ENCODE assay signal across 13 mouse cellular contexts in genomic region chr11:101146377-101146776, GRCm38 (mm10). TPM values are rescaled to one million over a fixed set of nuclear protein-coding genes. Genes with fewer than 3 reads are reported as not detected.
DNase-seq lines count a peak whose midpoint lies in the region; ATAC-seq lines count a peak whose summit lies in the region.
"Had no signal": no experiment of that assay in that cellular context is flagged by ENCODE, and none has a peak within 500 bp of the region (broad histone marks: within the 10 kb centered on the region; RNA-seq: fewer than 3 reads in every experiment).

No protein-coding gene starts in this region.

- 22% methylated on average over 10 of the region's 10 CpGs for WGBS in forebrain, embryonic 15.5 days
- WGBS in midbrain, embryonic 11.5 days = 18% methylated on average over 10 of the region's 10 CpGs

- H3K27me3 ChIP-seq in forebrain, embryonic 15.5 days = no peaks in the 10 kb centered on the region
- H3K27me3 ChIP-seq in midbrain, embryonic 11.5 days (ENCODE audit: control insufficient read depth, insufficient read depth, low read length) = no peaks in the 10 kb centered on the region

- H3K9ac ChIP-seq in forebrain, embryonic 15.5 days (replicated peaks) = no peak overlapping the region
- no peak overlapping the region for H3K9ac ChIP-seq in midbrain, embryonic 11.5 days (ENCODE audit: low read length)
- H3K9ac ChIP-seq: limb, embryonic 13.5 days had no signal

- no peaks in the 10 kb centered on the region for H3K36me3 ChIP-seq in forebrain, embryonic 15.5 days
- no peaks in the 10 kb centered on the region for H3K36me3 ChIP-seq in midbrain, embryonic 11.5 days (ENCODE audit: control insufficient read depth, insufficient read depth, low read length)
- H3K36me3 ChIP-seq: limb, embryonic 13.5 days had no signal

- DNase-seq in CD4-positive, CD25-positive, alpha-beta regulatory T cell, adult 2 months (ENCODE audit: low read depth, low spot score) = peak; percentile 30
- DNase-seq in ZHBTc4 (ENCODE audit: low read depth, low spot score) = peak; percentile 74
- DNase-seq in midbrain, embryonic 11.5 days (ENCODE audit: low spot score, missing footprints) = peak; percentile 91
- no peak for DNase-seq in kidney, adult 9 months
- DNase-seq in gastrocnemius, postnatal 25 days = no peak
- DNase-seq in thymus, postnatal 14 days = no peak
- DNase-seq: adrenal gland, adult 8-10 months; heart, adult 18-20 months; kidney, postnatal 10 days had no signal

- H3K27ac ChIP-seq in forebrain, embryonic 15.5 days (replicated peaks) = peak overlapping the region; percentile 54
- H3K27ac ChIP-seq in midbrain, embryonic 11.5 days (ENCODE audit: low read depth, low read length) = no peak overlapping the region
- H3K27ac ChIP-seq: limb, embryonic 13.5 days had no signal

- H3K9me3 ChIP-seq in forebrain, embryonic 15.5 days = no peaks in the 10 kb centered on the region
- H3K9me3 ChIP-seq in midbrain, embryonic 11.5 days (ENCODE audit: control insufficient read depth, low read length) = no peaks in the 10 kb centered on the region
- H3K9me3 ChIP-seq: limb, embryonic 13.5 days had no signal

- ATAC-seq in CD4-positive, CD25-positive, alpha-beta regulatory T cell, adult 4 months = no peak
- ATAC-seq in forebrain, embryonic 15.5 days (replicated peaks) = peak; percentile 57
- ATAC-seq in midbrain, embryonic 11.5 days (ENCODE audit: low FRiP score) = no peak

- no peak overlapping the region for H3K4me3 ChIP-seq in forebrain, embryonic 15.5 days
- H3K4me3 ChIP-seq in midbrain, embryonic 11.5 days (ENCODE audit: low read depth, low read length) = no peak overlapping the region
- H3K4me3 ChIP-seq: limb, embryonic 13.5 days had no signal

- H3K4me1 ChIP-seq in forebrain, embryonic 15.5 days = peaks cover 24% of the 10 kb centered on the region
- peaks cover 3% of the 10 kb centered on the region; the same call in 1 of the 2 replicates for H3K4me1 ChIP-seq in midbrain, embryonic 11.5 days (ENCODE audit: control insufficient read depth, insufficient read depth, low read length)

- 0 out of 2 replicates have a peak overlapping the region, but pooled peaks have one; percentile 10 for H3K4me2 ChIP-seq in forebrain, embryonic 15.5 days (replicated peaks)
- no peak overlapping the region for H3K4me2 ChIP-seq in midbrain, embryonic 11.5 days
- H3K4me2 ChIP-seq: limb, embryonic 13.5 days had no signal

RNA-seq across cellular contexts. Expression of gene Tubg2, which starts 9.3 kb away (rescaled TPM):
- polyA plus RNA-seq in CD4-positive, CD25-positive, alpha-beta regulatory T cell, adult 4 months (2017; shearing (Covaris generic)) = 1 to 10 TPM; 1.4 to 3.5 TPM
- polyA plus RNA-seq in forebrain, embryonic 15.5 days (2015; fragmentation: Nextera tagmentation; extraction: Ambion mirVana) = 31.2 and 32.8 TPM in 2 replicates
- 3.4 and 5.1 TPM in 2 replicates for polyA plus RNA-seq in midbrain, embryonic 11.5 days (2014; fragmentation: Nextera tagmentation; extraction: Ambion mirVana)
- 1 to 10 TPM; 2.7 to 2.8 TPM for total RNA-seq in gastrocnemius, postnatal 25 days (2021)
- total RNA-seq: hematopoietic stem cell, adult 5-6 weeks had no signal

RNA-seq across cellular contexts. Expression of gene Cntnap1, which starts 23.9 kb away (rescaled TPM):
- polyA plus RNA-seq in CD4-positive, CD25-positive, alpha-beta regulatory T cell, adult 4 months (2017; shearing (Covaris generic)) = under 1 TPM in 1 of 2 experiments, not detected in 1; 0.17 TPM
- 0.77 and 0.98 TPM in 2 replicates for polyA plus RNA-seq in forebrain, embryonic 15.5 days (2015; fragmentation: Nextera tagmentation; extraction: Ambion mirVana)
- polyA plus RNA-seq in midbrain, embryonic 11.5 days (2014; fragmentation: Nextera tagmentation; extraction: Ambion mirVana) = 0.30 and 0.32 TPM in 2 replicates
- 1 to 10 TPM in 1 of 2 experiments, under 1 TPM in 1; 0.99 to 2.2 TPM for total RNA-seq in gastrocnemius, postnatal 25 days (2021)
- total RNA-seq: hematopoietic stem cell, adult 5-6 weeks had no signal

RNA-seq across cellular contexts. Expression of gene Plekhh3, which starts 24.8 kb away (rescaled TPM):
- polyA plus RNA-seq in CD4-positive, CD25-positive, alpha-beta regulatory T cell, adult 4 months (2017; shearing (Covaris generic)) = not detected
- 5.8 and 6.5 TPM in 2 replicates for polyA plus RNA-seq in forebrain, embryonic 15.5 days (2015; fragmentation: Nextera tagmentation; extraction: Ambion mirVana)
- polyA plus RNA-seq in midbrain, embryonic 11.5 days (2014; fragmentation: Nextera tagmentation; extraction: Ambion mirVana) = 5.8 and 7.2 TPM in 2 replicates
- 10 to 100 TPM; 18.4 to 24.0 TPM for total RNA-seq in gastrocnemius, postnatal 25 days (2021)
- total RNA-seq: hematopoietic stem cell, adult 5-6 weeks had no signal

RNA-seq across cellular contexts. Expression of gene Tubg1, which starts 26.6 kb away (rescaled TPM):
- 10 to 100 TPM; 24.9 to 34.0 TPM for polyA plus RNA-seq in CD4-positive, CD25-positive, alpha-beta regulatory T cell, adult 4 months (2017; shearing (Covaris generic))
- polyA plus RNA-seq in forebrain, embryonic 15.5 days (2015; fragmentation: Nextera tagmentation; extraction: Ambion mirVana) = 96.1 and 97.7 TPM in 2 replicates
- 96.3 and 108 TPM in 2 replicates for polyA plus RNA-seq in midbrain, embryonic 11.5 days (2014; fragmentation: Nextera tagmentation; extraction: Ambion mirVana)
- 10 to 100 TPM; 22.8 to 23.4 TPM for total RNA-seq in gastrocnemius, postnatal 25 days (2021)

RNA-seq across cellular contexts. Expression of gene Retreg3, which starts 26.7 kb away (rescaled TPM):
- polyA plus RNA-seq in CD4-positive, CD25-positive, alpha-beta regulatory T cell, adult 4 months (2017; shearing (Covaris generic)) = 10 to 100 TPM; 16.1 to 27.9 TPM
- 25.1 and 27.7 TPM in 2 replicates for polyA plus RNA-seq in forebrain, embryonic 15.5 days (2015; fragmentation: Nextera tagmentation; extraction: Ambion mirVana)
- polyA plus RNA-seq in midbrain, embryonic 11.5 days (2014; fragmentation: Nextera tagmentation; extraction: Ambion mirVana) = 11.0 and 11.4 TPM in 2 replicates
- 10 to 100 TPM; 28.4 to 29.9 TPM for total RNA-seq in gastrocnemius, postnatal 25 days (2021)

Comparison
In these comparisons a context has a peak if more than half of its experiments do, and no peak if none do; other contexts are left out.
1. DNase-seq: peak in CD4-positive, CD25-positive, alpha-beta regulatory T cell, adult 2 months (single experiment), ZHBTc4 (single experiment) and midbrain, embryonic 11.5 days (single experiment); none in kidney, adult 9 months (single experiment), gastrocnemius, postnatal 25 days (single experiment) and thymus, postnatal 14 days (single experiment).